Mouse (Mus musculus) embryonic facial prominence, embryonic 14.5 days (tissue): Measurements from ENCODE around the gene Abcc10. TPM values are rescaled to one million over a fixed set of nuclear protein-coding genes. Genes with fewer than 3 reads are reported as not detected.

ENCODE experiments used
- ATAC-seq: fragments of 200-750 bp; cut with Nextera tagmentation; 2 replicates; pipeline ENCODE4 v1.8.0; 2017; ENCODE audit warnings: low read depth, moderate number of reproducible peaks, moderate TSS enrichment
- DNase-seq: peaks from one replicate; pipeline ENCODE4 v3.0.0-alpha.2; 2015; ENCODE audit warnings: low spot score
- H3K27ac ChIP-seq: fragments of 300-500 bp; sonication (generic); replicated peaks from 2 replicates; pipeline ENCODE4 v1.5.1; 2014; ENCODE audit warnings: low read depth, mild to moderate bottlenecking, low read length, moderate library complexity
- H3K27me3 ChIP-seq: fragments of 300-500 bp; sonication (generic); replicated peaks from 2 replicates; pipeline ENCODE4 v1.6.1; 2014; ENCODE audit warnings: low read length; ENCODE audit not compliant: control insufficient read depth, insufficient read depth
- H3K36me3 ChIP-seq: fragments of 300-500 bp; sonication (generic); 2 replicates; pipeline ENCODE4 v1.6.1; 2014; ENCODE audit warnings: low read length, mixed read lengths; ENCODE audit not compliant: control insufficient read depth, insufficient read depth
- H3K4me1 ChIP-seq: fragments of 300-500 bp; sonication (generic); 2 replicates; pipeline ENCODE4 v1.6.1; 2014; ENCODE audit warnings: antibody characterized with exemption, low read length; ENCODE audit not compliant: control insufficient read depth, insufficient read depth
- H3K4me2 ChIP-seq: fragments of 300-500 bp; sonication (generic); 2 replicates; pipeline ENCODE4 v1.6.1; 2014; ENCODE audit warnings: low read depth, mild to moderate bottlenecking, low read length, moderate library complexity, mixed read lengths
- H3K4me3 ChIP-seq: fragments of 300-500 bp; sonication (generic); 2 replicates; pipeline ENCODE4 v1.5.1; 2014; ENCODE audit warnings: low read depth, mild to moderate bottlenecking, low read length
- H3K9ac ChIP-seq: fragments of 300-500 bp; sonication (generic); 2 replicates; pipeline ENCODE4 v1.6.1; 2014; ENCODE audit warnings: low read depth, mild to moderate bottlenecking, low read length, moderate library complexity, mixed read lengths
- H3K9me3 ChIP-seq: fragments of 300-500 bp; sonication (generic); 2 replicates; pipeline ENCODE4 v1.6.1; 2016; ENCODE audit warnings: low read length; ENCODE audit not compliant: control insufficient read depth
- WGBS: fragments of 180-500 bp; shearing (Covaris S2); extraction: QIAGEN DNeasy Blood & Tissue Kit; methylation state at CpG from one replicate; pipeline ENCODE4 v1.1.7; 2014; 5-methylcytosine and 5-hydroxymethylcytosine counted together
- polyA plus RNA-seq: library from polyadenylated mRNA; unstranded; fragments of >200 nt; fragmentation: Nextera tagmentation; extraction: Ambion mirVana; gene quantifications from 2 replicates; pipeline ENCODE4 v1.2.1, GENCODE M21; 2014

Gene Abcc10
- 5.5 and 6.6 TPM in 2 replicates for polyA plus RNA-seq

GRCm38 (mm10) chr17:46327906-46328534 is at the start of gene Abcc10:
Abcc10 (minus strand) TSS chr17:46328352.
- H3K4me2 ChIP-seq = peak within 1 kb of the TSS; percentile 74
- ATAC-seq (peak; percentile 99), DNase-seq (peak; percentile 98)
- H3K9ac ChIP-seq = peak within 1 kb of the TSS; percentile 80
- H3K36me3 ChIP-seq = peaks cover 10% of the 10 kb centered on the region; the same call in 1 of the 2 replicates
- H3K4me3 ChIP-seq = peak within 1 kb of the TSS; percentile 61
- peaks cover 7% of the 10 kb centered on the region; the same call in 1 of the 2 replicates for H3K4me1 ChIP-seq
- WGBS = under 1% methylated on average over 36 of the region's 40 CpGs
- H3K27me3 ChIP-seq = no peaks in the 10 kb centered on the region
- H3K27ac ChIP-seq = peak within 1 kb of the TSS; percentile 89
- no peaks in the 10 kb centered on the region for H3K9me3 ChIP-seq

GRCm38 (mm10) chr17:46371783-46372182 is 43.6 kb upstream of the Abcc10 start:
- Histone ChIP-seq H3K9ac (no peak overlapping the region), H3K36me3 (no peaks in the 10 kb centered on the region), H3K27me3 (no peaks in the 10 kb centered on the region), H3K4me2 (no peak overlapping the region), H3K9me3 (peaks cover 6% of the 10 kb centered on the region), H3K4me3 (no peak overlapping the region), H3K4me1 (no peaks in the 10 kb centered on the region), H3K27ac (no peak overlapping the region)
- ATAC-seq (no peak), DNase-seq (no peak)
- WGBS = 81% methylated on average over 3 of the region's 3 CpGs

GRCm38 (mm10) chr17:46351026-46351700 is 23.0 kb upstream of the Abcc10 start:
- ATAC-seq (no peak), DNase-seq (no peak)
- no peaks in the 10 kb centered on the region for H3K36me3 ChIP-seq
- WGBS = 80% methylated on average over 8 of the region's 8 CpGs
- no peaks in the 10 kb centered on the region for H3K27me3 ChIP-seq
- H3K4me1 ChIP-seq = no peaks in the 10 kb centered on the region
- no peaks in the 10 kb centered on the region for H3K9me3 ChIP-seq
- no peak overlapping the region for H3K9ac ChIP-seq
- H3K4me3 ChIP-seq = no peak overlapping the region
- no peak overlapping the region for H3K27ac ChIP-seq
- H3K4me2 ChIP-seq = no peak overlapping the region

- H3K4me1 ChIP-seq = no peaks in the 10 kb centered on the region
- 0 out of 2 replicates have a peak, but pooled peaks cover 7% of the 10 kb centered on the region for H3K9me3 ChIP-seq
- 75% methylated on average over 7 of the region's 7 CpGs for WGBS
- no peak overlapping the region for H3K27ac ChIP-seq
- DNase-seq (no peak), ATAC-seq (no peak)
- no peaks in the 10 kb centered on the region for H3K36me3 ChIP-seq
- no peak overlapping the region for H3K9ac ChIP-seq
- H3K27me3 ChIP-seq = no peaks in the 10 kb centered on the region
- no peak overlapping the region for H3K4me2 ChIP-seq
- no peak overlapping the region for H3K4me3 ChIP-seq
Measured at GRCm38 (mm10) chr17:46341208-46341607, 13.1 kb upstream of the Abcc10 start.

GRCm38 (mm10) chr17:46336475-46336874 is 8.3 kb upstream of the Abcc10 start:
- Histone ChIP-seq H3K4me2 (no peak overlapping the region), H3K9me3 (no peaks in the 10 kb centered on the region), H3K4me3 (no peak overlapping the region), H3K4me1 (no peaks in the 10 kb centered on the region), H3K27ac (no peak overlapping the region), H3K36me3 (no peaks in the 10 kb centered on the region), H3K9ac (no peak overlapping the region), H3K27me3 (no peaks in the 10 kb centered on the region)
- ATAC-seq = no peak
- no peak for DNase-seq
- 31% methylated on average over 5 of the region's 5 CpGs for WGBS

GRCm38 (mm10) chr17:46328723-46329122 is 571 bp upstream of the Abcc10 start:
- peaks cover 7% of the 10 kb centered on the region; the same call in 1 of the 2 replicates for H3K4me1 ChIP-seq
- no peaks in the 10 kb centered on the region for H3K27me3 ChIP-seq
- no peaks in the 10 kb centered on the region for H3K9me3 ChIP-seq
- no peak overlapping the region for H3K9ac ChIP-seq
- H3K36me3 ChIP-seq = peaks cover 4% of the 10 kb centered on the region; the same call in 1 of the 2 replicates
- DNase-seq (no peak), ATAC-seq (no peak)
- peak overlapping the region; percentile 74 for H3K4me2 ChIP-seq
- H3K27ac ChIP-seq = peak overlapping the region; percentile 89; the same call in 1 of the 2 replicates
- 73% methylated on average over 6 of the region's 6 CpGs for WGBS
- peak overlapping the region; percentile 61 for H3K4me3 ChIP-seq

GRCm38 (mm10) chr17:46327413-46327905 is 693 bp downstream of the Abcc10 start:
- WGBS = 3% methylated on average over 20 of the region's 27 CpGs
- H3K4me1 ChIP-seq = peaks cover 7% of the 10 kb centered on the region; the same call in 1 of the 2 replicates
- H3K9me3 ChIP-seq = no peaks in the 10 kb centered on the region
- H3K27me3 ChIP-seq = no peaks in the 10 kb centered on the region
- DNase-seq (peak; percentile 22), ATAC-seq (no peak)
- H3K27ac ChIP-seq = peak overlapping the region; percentile 89
- peak overlapping the region; percentile 74 for H3K4me2 ChIP-seq
- peak overlapping the region; percentile 61 for H3K4me3 ChIP-seq
- peaks cover 11% of the 10 kb centered on the region; the same call in 1 of the 2 replicates for H3K36me3 ChIP-seq
- peak overlapping the region; percentile 80 for H3K9ac ChIP-seq

- H3K4me2 ChIP-seq = no peak overlapping the region
- no peak for ATAC-seq
- H3K9me3 ChIP-seq = no peaks in the 10 kb centered on the region
- DNase-seq = no peak
- no peak overlapping the region for H3K9ac ChIP-seq
- H3K27ac ChIP-seq = no peak overlapping the region
- H3K4me1 ChIP-seq = 0 out of 2 replicates have a peak, but pooled peaks cover 2% of the 10 kb centered on the region
- no peak overlapping the region for H3K4me3 ChIP-seq
- peaks cover 20% of the 10 kb centered on the region for H3K36me3 ChIP-seq
- no peaks in the 10 kb centered on the region for H3K27me3 ChIP-seq
- 88% methylated on average over 14 of the region's 14 CpGs for WGBS
Measured at GRCm38 (mm10) chr17:46322046-46322823, 5.9 kb downstream of the Abcc10 start.
